Mouse (Mus musculus) stomach, embryonic 15.5 days (tissue): ENCODE results near the gene Slc45a1. TPM values are rescaled to one million over a fixed set of nuclear protein-coding genes. Genes with fewer than 3 reads are reported as not detected.

Experiments used
- ATAC-seq: fragments of 200-750 bp; cut with Nextera tagmentation; 2 replicates; pipeline ENCODE4 v1.8.0; 2017; ENCODE audit warnings: low read depth, moderate number of reproducible peaks, moderate TSS enrichment; ENCODE audit not compliant: insufficient read depth, low FRiP score
- H3K27ac ChIP-seq: fragments of 300-500 bp; sonication (generic); 2 replicates; pipeline ENCODE4 v1.5.1; 2015; ENCODE audit warnings: mild to moderate bottlenecking, inconsistent platforms
- H3K27me3 ChIP-seq: fragments of 300-500 bp; sonication (generic); replicated peaks from 2 replicates; pipeline ENCODE4 v1.6.1; 2015; ENCODE audit warnings: inconsistent platforms
- H3K36me3 ChIP-seq: fragments of 300-500 bp; sonication (generic); 2 replicates; pipeline ENCODE4 v1.6.1; 2015; ENCODE audit warnings: inconsistent platforms
- H3K4me1 ChIP-seq: fragments of 300-500 bp; sonication (generic); 2 replicates; pipeline ENCODE4 v1.6.1; 2015; ENCODE audit warnings: inconsistent platforms
- H3K4me2 ChIP-seq: fragments of 300-500 bp; sonication (generic); 2 replicates; pipeline ENCODE4 v1.6.1; 2015; ENCODE audit warnings: mild to moderate bottlenecking, inconsistent platforms
- H3K4me3 ChIP-seq: fragments of 300-500 bp; sonication (generic); replicated peaks from 2 replicates; pipeline ENCODE4 v1.5.1; 2015; ENCODE audit warnings: inconsistent platforms
- H3K9ac ChIP-seq: fragments of 300-500 bp; sonication (generic); 2 replicates; pipeline ENCODE4 v1.6.1; 2015; ENCODE audit warnings: inconsistent platforms
- H3K9me3 ChIP-seq: fragments of 300-500 bp; sonication (generic); 2 replicates; pipeline ENCODE4 v1.6.1; 2016; ENCODE audit warnings: inconsistent platforms
- WGBS: fragments of 180-500 bp; shearing (Covaris S2); methylation state at CpG from one replicate; pipeline ENCODE4 v1.1.7; 2015; 5-methylcytosine and 5-hydroxymethylcytosine counted together
- polyA plus RNA-seq: library from polyadenylated mRNA; unstranded; fragments of >200 nt; fragmentation: Nextera tagmentation; extraction: Ambion mirVana; gene quantifications from 2 replicates; pipeline ENCODE4 v1.2.1, GENCODE M21; 2015

The Slc45a1 gene
- polyA plus RNA-seq, 1 experiment from 2014 or later: 1.0 TPM

GRCm38 (mm10) chr4:150680373-150680772 lies 28.4 kb upstream of the Slc45a1 start:
- Histone ChIP-seq H3K4me3 (no peak overlapping the region), H3K27ac (no peak overlapping the region), H3K9ac (no peak overlapping the region), H3K4me1 (peaks cover 1% of the 10 kb centered on the region; the same call in 1 of the 2 replicates), H3K9me3 (no peaks in the 10 kb centered on the region), H3K4me2 (no peak overlapping the region), H3K36me3 (no peaks in the 10 kb centered on the region), H3K27me3 (no peaks in the 10 kb centered on the region)
- WGBS: 53% methylated on average over 5 of the region's 5 CpGs
- no peak for ATAC-seq

- Histone ChIP-seq H3K27ac (no peak overlapping the region), H3K36me3 (no peaks in the 10 kb centered on the region), H3K4me1 (no peaks in the 10 kb centered on the region), H3K9ac (no peak overlapping the region), H3K4me3 (no peak overlapping the region), H3K4me2 (no peak overlapping the region), H3K27me3 (no peaks in the 10 kb centered on the region), H3K9me3 (no peaks in the 10 kb centered on the region)
- ATAC-seq: no peak
- 96% methylated on average over 20 of the region's 20 CpGs for WGBS
These were observed 26.8 kb upstream of the Slc45a1 start for GRCm38 (mm10) chr4:150678789-150679188.

- Histone ChIP-seq H3K4me2 (no peak overlapping the region), H3K27me3 (no peaks in the 10 kb centered on the region), H3K9ac (no peak overlapping the region), H3K36me3 (no peaks in the 10 kb centered on the region), H3K4me3 (no peak overlapping the region), H3K27ac (no peak overlapping the region), H3K4me1 (no peaks in the 10 kb centered on the region), H3K9me3 (no peaks in the 10 kb centered on the region)
- WGBS: 34% methylated on average over 4 of the region's 4 CpGs
- no peak for ATAC-seq
These were observed 25.9 kb upstream of the Slc45a1 start for GRCm38 (mm10) chr4:150677846-150678224.

- Histone ChIP-seq H3K27ac (no peak overlapping the region), H3K36me3 (no peaks in the 10 kb centered on the region), H3K4me3 (no peak overlapping the region), H3K9me3 (no peaks in the 10 kb centered on the region), H3K27me3 (no peaks in the 10 kb centered on the region), H3K4me2 (no peak overlapping the region), H3K9ac (no peak overlapping the region), H3K4me1 (no peaks in the 10 kb centered on the region)
- WGBS: 39% methylated on average over 10 of the region's 10 CpGs
- ATAC-seq: no peak
These were observed 25.3 kb upstream of the Slc45a1 start for GRCm38 (mm10) chr4:150677126-150677845.

GRCm38 (mm10) chr4:150676029-150676428 lies 24.1 kb upstream of the Slc45a1 start:
- Histone ChIP-seq H3K27me3 (no peaks in the 10 kb centered on the region), H3K4me1 (no peaks in the 10 kb centered on the region), H3K9ac (no peak overlapping the region), H3K4me2 (no peak overlapping the region), H3K4me3 (no peak overlapping the region), H3K36me3 (no peaks in the 10 kb centered on the region), H3K27ac (no peak overlapping the region), H3K9me3 (no peaks in the 10 kb centered on the region)
- ATAC-seq: no peak
- 63% methylated on average over 13 of the region's 13 CpGs for WGBS

- ATAC-seq: no peak
- Histone ChIP-seq H3K9ac (no peak overlapping the region), H3K4me3 (no peak overlapping the region), H3K27ac (no peak overlapping the region), H3K4me2 (no peak overlapping the region), H3K36me3 (no peaks in the 10 kb centered on the region), H3K9me3 (no peaks in the 10 kb centered on the region), H3K4me1 (no peaks in the 10 kb centered on the region), H3K27me3 (no peaks in the 10 kb centered on the region)
- 94% methylated on average over 10 of the region's 10 CpGs for WGBS
These were observed 23.3 kb upstream of the Slc45a1 start for GRCm38 (mm10) chr4:150675274-150675673.

- Histone ChIP-seq H3K9me3 (no peaks in the 10 kb centered on the region), H3K9ac (no peak overlapping the region), H3K27ac (no peak overlapping the region), H3K36me3 (no peaks in the 10 kb centered on the region), H3K4me1 (0 out of 2 replicates have a peak, but pooled peaks cover 7% of the 10 kb centered on the region), H3K4me2 (no peak overlapping the region), H3K4me3 (no peak overlapping the region), H3K27me3 (no peaks in the 10 kb centered on the region)
- no peak for ATAC-seq
- WGBS: 62% methylated on average over 10 of the region's 10 CpGs
These were observed 13.8 kb upstream of the Slc45a1 start for GRCm38 (mm10) chr4:150665806-150666205.

GRCm38 (mm10) chr4:150664726-150665125 lies 12.8 kb upstream of the Slc45a1 start:
- H3K9me3 ChIP-seq: no peaks in the 10 kb centered on the region
- WGBS: 88% methylated on average over 7 of the region's 7 CpGs
- ATAC-seq: no peak
- 0 out of 2 replicates have a peak, but pooled peaks cover 13% of the 10 kb centered on the region for H3K4me1 ChIP-seq
- no peak overlapping the region for H3K27ac ChIP-seq
- no peak overlapping the region for H3K4me2 ChIP-seq
- no peak overlapping the region for H3K9ac ChIP-seq
- no peaks in the 10 kb centered on the region for H3K27me3 ChIP-seq
- H3K4me3 ChIP-seq: no peak overlapping the region
- no peaks in the 10 kb centered on the region for H3K36me3 ChIP-seq

GRCm38 (mm10) chr4:150663192-150663591 lies 11.2 kb upstream of the Slc45a1 start:
- H3K36me3 ChIP-seq: no peaks in the 10 kb centered on the region
- no peaks in the 10 kb centered on the region for H3K9me3 ChIP-seq
- no peak overlapping the region for H3K9ac ChIP-seq
- H3K27me3 ChIP-seq: no peaks in the 10 kb centered on the region
- 59% methylated on average over 12 of the region's 12 CpGs for whole genome bisulfite sequencing
- H3K27ac ChIP-seq: no peak overlapping the region
- H3K4me3 ChIP-seq: no peak overlapping the region
- H3K4me2 ChIP-seq: no peak overlapping the region
- ATAC-seq: no peak
- H3K4me1 ChIP-seq: 0 out of 2 replicates have a peak, but pooled peaks cover 13% of the 10 kb centered on the region

- Histone ChIP-seq H3K4me3 (no peak overlapping the region), H3K36me3 (no peaks in the 10 kb centered on the region), H3K9ac (no peak overlapping the region), H3K4me1 (0 out of 2 replicates have a peak, but pooled peaks cover 13% of the 10 kb centered on the region), H3K9me3 (no peaks in the 10 kb centered on the region), H3K4me2 (peak overlapping the region; percentile 39), H3K27me3 (no peaks in the 10 kb centered on the region), H3K27ac (no peak overlapping the region)
- no peak for ATAC-seq
- 9% methylated on average over 13 of the region's 13 CpGs for WGBS
These were observed 9.9 kb upstream of the Slc45a1 start for GRCm38 (mm10) chr4:150661886-150662285.

GRCm38 (mm10) chr4:150659926-150660610 lies 8.1 kb upstream of the Slc45a1 start:
- Histone ChIP-seq H3K27me3 (no peaks in the 10 kb centered on the region), H3K9me3 (no peaks in the 10 kb centered on the region), H3K4me3 (no peak overlapping the region), H3K4me2 (no peak overlapping the region), H3K9ac (no peak overlapping the region), H3K36me3 (no peaks in the 10 kb centered on the region), H3K27ac (no peak overlapping the region), H3K4me1 (0 out of 2 replicates have a peak, but pooled peaks cover 17% of the 10 kb centered on the region)
- 70% methylated on average over 9 of the region's 9 CpGs for WGBS
- no peak for ATAC-seq

- H3K27ac ChIP-seq: no peak overlapping the region
- peaks cover 17% of the 10 kb centered on the region; the same call in 1 of the 2 replicates for H3K4me1 ChIP-seq
- H3K9me3 ChIP-seq: no peaks in the 10 kb centered on the region
- no peak overlapping the region for H3K4me2 ChIP-seq
- H3K27me3 ChIP-seq: peaks cover 9% of the 10 kb centered on the region
- no peaks in the 10 kb centered on the region for H3K36me3 ChIP-seq
- H3K4me3 ChIP-seq: no peak overlapping the region
- ATAC-seq: no peak
- no peak overlapping the region for H3K9ac ChIP-seq
- WGBS: 87% methylated on average over 6 of the region's 6 CpGs
These were observed 4.5 kb upstream of the Slc45a1 start for GRCm38 (mm10) chr4:150656504-150656903.
